Mouse (Mus musculus): ENCODE results near the gene Tlcd1.

The Tlcd1 gene

DNA sequence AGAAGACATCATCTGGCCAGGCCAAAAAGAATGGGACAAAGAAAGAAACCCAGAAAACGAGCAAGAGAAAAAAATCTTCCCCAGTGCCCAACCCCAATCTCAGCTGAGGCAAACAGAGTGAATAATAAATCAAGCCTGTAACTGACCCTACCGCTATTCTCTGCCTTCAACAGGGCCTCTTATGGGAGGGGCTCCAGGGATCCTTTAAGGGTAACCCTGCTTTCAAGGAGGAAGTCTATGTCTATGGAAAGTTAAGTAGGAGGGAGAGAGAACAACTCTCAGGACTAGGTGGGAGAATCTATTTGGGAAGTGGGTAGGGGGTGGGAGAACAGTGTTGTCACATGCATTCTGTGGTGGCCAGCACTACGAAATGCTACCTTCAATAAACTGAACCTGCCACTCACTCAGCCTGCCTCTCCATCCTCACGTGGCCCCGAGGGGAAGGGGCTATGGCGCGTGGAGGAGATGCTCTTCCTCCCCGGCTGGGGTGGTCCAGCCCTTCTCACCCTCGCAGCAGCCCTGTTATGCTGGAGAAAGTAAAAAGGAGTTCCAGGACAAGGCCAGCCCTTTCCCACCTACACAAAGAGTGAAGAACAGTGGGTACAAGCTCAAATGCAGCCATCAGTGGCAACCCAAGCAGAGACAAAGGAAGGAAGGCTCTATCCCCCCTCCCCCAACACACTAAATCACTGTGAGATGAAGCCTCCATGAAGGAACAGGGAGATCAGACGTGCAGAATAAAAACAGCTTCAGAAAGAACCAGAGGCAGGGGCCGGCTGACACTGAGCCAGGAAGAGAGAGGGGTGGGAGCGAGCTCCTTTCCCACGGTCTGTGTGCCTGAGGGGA lies 29.1 kb downstream of the Tlcd1 start:
- no peak for DNase-seq (ENCODE audit: low spot score in 2 of 2)

DNA sequence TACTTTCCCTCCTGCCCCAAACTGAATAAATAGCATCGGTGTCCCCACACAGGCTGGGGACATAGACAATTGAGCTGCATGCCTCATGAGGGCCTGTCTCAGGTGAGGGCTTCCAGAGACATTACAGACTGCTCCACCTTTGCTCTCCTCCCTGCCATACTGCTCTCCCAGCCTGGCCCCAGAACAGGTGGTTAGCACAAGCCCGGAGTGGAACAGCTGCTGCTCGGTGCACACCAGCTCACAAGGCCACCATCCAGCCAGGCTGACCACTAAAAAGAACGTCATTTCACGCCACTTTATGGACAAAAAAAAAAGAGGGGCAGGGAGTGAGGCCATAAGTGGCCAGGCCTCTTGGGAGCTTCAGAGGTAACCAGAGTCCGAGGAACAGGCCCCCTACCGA lies 30.7 kb downstream of the Tlcd1 start:
- DNase-seq (ENCODE audit: low spot score in 2 of 2) = no peak

DNA sequence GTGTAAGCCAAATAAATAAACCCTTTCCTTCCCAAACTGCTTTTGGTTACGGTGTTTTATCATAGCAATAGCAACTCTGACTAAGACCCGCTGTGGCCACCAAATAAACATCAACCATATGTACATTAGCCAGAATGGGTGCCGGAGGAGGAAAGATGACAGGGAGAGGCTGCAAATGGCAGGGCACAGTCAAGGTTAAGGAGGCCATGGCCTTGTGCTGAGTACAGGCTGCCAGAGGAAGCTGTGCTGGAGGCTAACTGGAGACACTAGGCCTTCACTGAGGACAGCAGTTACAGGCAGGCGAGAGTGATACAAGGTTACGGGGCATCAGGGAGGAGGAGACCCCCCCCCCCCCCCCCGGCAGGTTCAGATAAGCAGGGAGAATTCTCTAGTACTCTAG lies 33.4 kb downstream of the Tlcd1 start:
- DNase-seq (ENCODE audit: low spot score in 2 of 2) = no peak

DNA sequence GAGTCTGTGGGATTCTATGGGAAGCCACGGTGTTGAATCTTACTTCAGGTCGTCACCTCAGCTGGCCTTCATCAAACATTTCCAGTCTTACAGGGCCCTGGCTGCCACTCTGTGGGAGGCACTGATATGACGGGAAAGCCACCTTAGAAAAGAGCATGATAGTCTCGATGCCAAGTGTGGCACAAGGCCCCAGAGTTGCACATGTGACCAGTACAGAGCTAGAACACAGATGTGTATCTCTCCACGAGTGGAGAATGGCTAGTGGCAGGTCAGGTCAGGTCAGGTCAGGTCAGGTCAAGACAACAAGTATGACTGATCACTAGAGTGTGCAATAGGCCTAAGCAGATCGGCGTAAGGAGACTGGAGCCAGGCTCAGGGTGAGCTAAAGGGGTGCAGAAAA lies 34.1 kb downstream of the Tlcd1 start:
- DNase-seq (ENCODE audit: low spot score in 2 of 2) = no peak

DNA sequence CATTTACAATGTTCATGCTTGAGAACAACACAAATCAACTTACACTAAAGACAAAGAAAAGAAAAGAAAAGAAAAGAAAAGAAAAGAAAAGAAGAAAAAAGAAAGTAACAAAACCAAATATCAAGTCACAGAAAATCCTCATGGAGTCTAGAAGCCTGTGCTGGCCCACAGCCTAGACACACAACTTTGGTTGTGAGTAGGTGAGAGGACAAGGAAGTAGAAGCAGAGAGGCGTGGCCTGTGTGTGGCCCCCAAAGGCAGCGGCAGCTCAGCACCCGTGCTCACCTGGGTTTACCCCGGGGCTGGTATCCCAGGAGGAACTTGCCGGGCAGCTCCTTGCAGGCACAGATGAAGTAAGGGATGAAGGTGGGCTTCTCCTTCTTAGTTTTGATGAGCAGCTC lies 35.0 kb downstream of the Tlcd1 start:
- DNase-seq (ENCODE audit: low spot score in 2 of 2) = no peak

DNA sequence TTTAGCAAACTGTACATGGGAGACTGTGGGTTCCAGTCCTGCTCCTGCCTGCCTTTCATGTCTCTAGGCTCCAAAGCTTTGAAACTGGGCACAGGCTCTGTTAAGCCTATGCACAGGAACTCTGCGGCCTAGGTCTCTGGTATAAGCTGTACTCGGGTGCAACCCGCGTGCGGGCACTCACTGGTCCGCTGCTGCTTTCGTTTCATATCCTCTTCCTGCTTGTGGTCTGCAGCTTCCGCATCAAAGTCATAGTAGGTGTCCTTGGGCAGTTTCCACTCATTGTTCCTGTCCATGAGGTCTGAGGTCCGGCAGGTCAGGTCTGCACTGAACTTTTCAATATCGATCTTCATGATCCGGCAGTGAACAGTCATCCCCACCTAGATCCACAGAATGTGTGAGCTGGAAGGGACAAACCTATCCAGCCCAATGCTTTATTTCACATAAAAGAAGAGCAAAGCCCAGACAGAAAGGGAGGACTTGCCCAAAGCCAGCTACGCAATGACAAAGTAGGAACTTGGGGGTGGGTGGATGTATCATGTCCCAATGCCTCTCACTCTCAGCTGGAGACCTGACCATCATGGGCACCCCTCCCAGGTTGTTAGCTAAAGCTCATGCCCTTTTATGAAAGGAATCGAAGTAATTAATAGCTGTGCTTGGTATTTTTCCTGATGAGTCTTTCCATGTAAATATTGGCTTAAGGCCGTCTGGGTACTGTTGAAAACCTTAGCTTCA lies 36.7 kb downstream of the Tlcd1 start:
- no peak for DNase-seq (ENCODE audit: low spot score in 2 of 2)

DNA sequence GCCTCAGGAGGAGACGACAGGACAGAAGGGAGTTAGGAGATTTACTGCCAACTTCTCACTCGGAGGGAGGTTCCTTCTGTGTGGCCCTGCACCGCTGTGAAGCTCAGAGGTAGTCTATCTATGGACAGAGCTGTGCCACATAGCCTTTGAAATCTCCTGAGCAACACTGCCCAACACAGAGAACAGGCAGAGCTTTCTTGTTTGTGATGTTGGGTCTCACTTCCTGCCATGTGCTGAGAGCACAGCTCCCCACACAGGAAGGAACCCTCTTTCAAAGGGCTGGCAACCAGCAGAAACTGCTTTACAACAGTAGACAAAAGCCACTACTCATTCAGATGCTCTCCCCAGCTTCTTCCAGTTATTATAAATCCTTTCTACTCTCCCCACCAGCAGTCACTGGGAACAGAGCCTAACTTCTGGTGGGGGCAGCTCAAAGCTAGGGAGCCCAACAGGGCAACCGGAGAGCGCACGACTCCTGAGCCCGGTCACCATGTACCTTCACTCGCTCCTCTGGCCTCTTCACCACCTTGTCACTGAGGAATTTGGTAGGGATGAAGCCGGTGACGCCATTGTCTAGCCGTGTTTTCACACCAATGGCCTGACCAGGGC lies 39.3 kb downstream of the Tlcd1 start:
- DNase-seq (ENCODE audit: low spot score in 2 of 2) = no peak

DNA sequence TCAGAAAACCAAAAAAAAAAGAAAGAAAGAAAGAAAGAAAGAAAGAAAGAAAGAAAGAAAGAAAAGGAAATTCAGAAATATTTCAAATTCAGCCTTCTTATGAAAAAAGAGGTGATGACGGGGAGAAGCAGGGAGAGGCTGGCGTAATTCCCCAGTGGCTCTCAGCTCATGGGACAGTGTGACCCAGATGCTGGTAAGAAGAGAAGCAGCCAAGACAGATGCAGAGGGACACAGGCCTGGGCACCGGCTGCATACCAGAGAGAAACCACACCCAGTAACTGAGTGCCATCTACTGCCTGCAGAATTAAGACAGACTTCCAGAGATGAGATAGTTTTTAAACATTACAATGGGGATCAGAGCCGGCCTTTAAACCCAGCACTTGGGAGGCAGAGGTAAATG lies 47.1 kb downstream of the Tlcd1 start:
- DNase-seq (ENCODE audit: low spot score in 2 of 2) = no peak

All from urinary bladder, postnatal 36 days (tissue).